Mouse (Mus musculus) MEL (cell line): Measurements from ENCODE around the gene 9130019O22Rik. TPM values are rescaled to one million over a fixed set of nuclear protein-coding genes. Genes with fewer than 3 reads are reported as not detected.

ENCODE experiments used
- DNase-seq: peaks from one replicate; pipeline ENCODE4 v3.0.0; 2011; ENCODE audit warnings: low read depth, low spot score
- H3K27ac ChIP-seq: 2 replicates; pipeline ENCODE4 v1.5.1; 2012; ENCODE audit warnings: low read depth, mild to moderate bottlenecking, control low read depth, low read length, moderate library complexity; ENCODE audit not compliant: control insufficient read depth
- H3K27me3 ChIP-seq, 2 experiments: fragments of 150-350 bp in 1 of 2; sonication (generic) in 1 of 2; 2 replicates each; pipeline ENCODE4 v1.6.1; 2012; ENCODE audit warnings: low read length in 2 of 2, mild to moderate bottlenecking in 2 of 2, improper control_type of control experiment in 1 of 2, moderate library complexity in 1 of 2; ENCODE audit not compliant: insufficient read depth in 2 of 2, control insufficient read depth in 1 of 2
- H3K36me3 ChIP-seq, 2 experiments: 2 replicates each; pipeline ENCODE4 v1.6.1; 2012 to 2014; ENCODE audit warnings: low read length in 2 of 2, improper control_type of control experiment in 1 of 2, inconsistent platforms in 1 of 2, mild to moderate bottlenecking in 1 of 2; ENCODE audit not compliant: insufficient read depth in 2 of 2, control insufficient read depth in 1 of 2
- H3K4me1 ChIP-seq, 2 experiments: fragments of 150-350 bp in 1 of 2; sonication (generic) in 1 of 2; 2 replicates each; pipeline ENCODE4 v1.6.1; 2012; ENCODE audit warnings: low read length in 2 of 2, improper control_type of control experiment in 1 of 2, mild to moderate bottlenecking in 1 of 2; ENCODE audit not compliant: insufficient read depth in 2 of 2, control insufficient read depth in 1 of 2
- H3K4me3 ChIP-seq, 2 experiments: fragments of 150-350 bp in 1 of 2; sonication (generic) in 1 of 2; 2 replicates each; pipeline ENCODE4 v1.5.1; 2012; ENCODE audit warnings: low read depth in 2 of 2, low read length in 2 of 2, mild to moderate bottlenecking in 2 of 2, moderate library complexity in 2 of 2, control low read depth in 1 of 2, improper control_type of control experiment in 1 of 2; ENCODE audit not compliant: control insufficient read depth in 1 of 2, insufficient read depth in 1 of 2
- H3K79me2 ChIP-seq: 2 replicates; pipeline ENCODE4 v1.6.1; 2012; ENCODE audit warnings: mild to moderate bottlenecking, low read length, moderate library complexity; ENCODE audit not compliant: control insufficient read depth, poor library complexity, insufficient read depth
- H3K9ac ChIP-seq: 2 replicates; pipeline ENCODE4 v1.6.1; 2012; ENCODE audit warnings: low read depth, mild to moderate bottlenecking, control low read depth, low read length, moderate library complexity; ENCODE audit not compliant: control insufficient read depth, poor library complexity, severe bottlenecking
- H3K9me3 ChIP-seq: fragments of 150-350 bp; sonication (generic); replicated peaks from 2 replicates; pipeline ENCODE4 v1.6.1; 2012; ENCODE audit warnings: mild to moderate bottlenecking, low read length, improper control_type of control experiment, moderate library complexity; ENCODE audit not compliant: insufficient read depth
- CHD1 ChIP-seq: IDR thresholded peaks from 2 replicates; pipeline ENCODE4 v1.6.1; 2012; ENCODE audit warnings: low read depth, mild to moderate bottlenecking, inconsistent platforms, low read length, improper control_type of control experiment
- CTCF ChIP-seq, 3 experiments: IDR thresholded peaks in 2 of 3; conservative IDR thresholded peaks in 1 of 3; 2 replicates each; pipeline ENCODE4 v1.5.1; 2011 to 2012; ENCODE audit warnings: low read length in 3 of 3, low read depth in 2 of 3, mild to moderate bottlenecking in 2 of 3, improper control_type of control experiment in 1 of 3, inconsistent platforms in 1 of 3, mixed read lengths in 1 of 3, moderate library complexity in 1 of 3; ENCODE audit not compliant: control insufficient read depth in 1 of 3, insufficient read depth in 1 of 3, poor library complexity in 1 of 3, severe bottlenecking in 1 of 3
- E2F4 ChIP-seq: IDR thresholded peaks from 2 replicates; pipeline ENCODE4 v1.6.1; 2011; ENCODE audit warnings: low read depth, low read length, improper control_type of control experiment, borderline replicate concordance
- GATA1 ChIP-seq: IDR thresholded peaks from 2 replicates; pipeline ENCODE4 v1.6.1; 2011; ENCODE audit warnings: low read depth, low read length, improper control_type of control experiment
- KAT2A ChIP-seq: conservative IDR thresholded peaks from 2 replicates; pipeline ENCODE4 v1.6.1; 2012; ENCODE audit warnings: low read depth, low read length, improper control_type of control experiment, inconsistent platforms
- MAFK ChIP-seq: IDR thresholded peaks from 2 replicates; pipeline ENCODE4 v1.6.1; 2011; ENCODE audit warnings: low read depth, mild to moderate bottlenecking, low read length, improper control_type of control experiment, borderline replicate concordance
- MAX ChIP-seq: IDR thresholded peaks from 2 replicates; pipeline ENCODE4 v1.6.1; 2011; ENCODE audit warnings: low read length, improper control_type of control experiment
- MAZ ChIP-seq: IDR thresholded peaks from 2 replicates; pipeline ENCODE4 v1.6.1; 2012; ENCODE audit warnings: low read depth, mild to moderate bottlenecking, inconsistent platforms, low read length, improper control_type of control experiment
- MYC ChIP-seq: IDR thresholded peaks from 2 replicates; pipeline ENCODE4 v1.6.1; 2011; ENCODE audit warnings: low read depth, mild to moderate bottlenecking, low read length, improper control_type of control experiment, moderate library complexity
- NELFE ChIP-seq: IDR thresholded peaks from 2 replicates; pipeline ENCODE4 v1.6.1; 2011; ENCODE audit warnings: low read depth, low read length, improper control_type of control experiment
- POLR2A ChIP-seq, 2 experiments: IDR thresholded peaks; 2 replicates each; pipeline ENCODE4 v1.6.1; 2011 to 2012; ENCODE audit warnings: low read length in 2 of 2, mild to moderate bottlenecking in 2 of 2, control low read depth in 1 of 2, improper control_type of control experiment in 1 of 2, low read depth in 1 of 2, moderate library complexity in 1 of 2; ENCODE audit not compliant: control insufficient read depth in 1 of 2, insufficient read depth in 1 of 2, poor library complexity in 1 of 2
- POLR2AphosphoS2 ChIP-seq: IDR thresholded peaks from 2 replicates; pipeline ENCODE4 v1.6.1; 2011; ENCODE audit warnings: low read length, improper control_type of control experiment
- RAD21 ChIP-seq: IDR thresholded peaks from 2 replicates; pipeline ENCODE4 v1.6.1; 2011; ENCODE audit warnings: mild to moderate bottlenecking, low read depth, low read length, improper control_type of control experiment
- RCOR1 ChIP-seq: IDR thresholded peaks from 2 replicates; pipeline ENCODE4 v1.6.1; 2012; ENCODE audit warnings: low read depth, mild to moderate bottlenecking, inconsistent platforms, low read length, improper control_type of control experiment
- SIN3A ChIP-seq: IDR thresholded peaks from 2 replicates; pipeline ENCODE4 v1.6.1; 2012; ENCODE audit warnings: low read length, improper control_type of control experiment, inconsistent platforms
- TCF12 ChIP-seq: IDR thresholded peaks from 2 replicates; pipeline ENCODE4 v1.6.1; 2014; ENCODE audit warnings: low read depth, mild to moderate bottlenecking, inconsistent platforms, low read length, improper control_type of control experiment, moderate library complexity
- UBTF ChIP-seq: IDR thresholded peaks from 2 replicates; pipeline ENCODE4 v1.6.1; 2012; ENCODE audit warnings: low read depth, mild to moderate bottlenecking, inconsistent platforms, low read length, improper control_type of control experiment, moderate library complexity, borderline replicate concordance; ENCODE audit not compliant: insufficient read depth
- USF2 ChIP-seq, 2 experiments: IDR thresholded peaks; 2 replicates each; pipeline ENCODE4 v1.6.1; 2011 to 2012; ENCODE audit warnings: improper control_type of control experiment in 2 of 2, low read length in 2 of 2, borderline replicate concordance in 1 of 2, inconsistent platforms in 1 of 2, low read depth in 1 of 2, mild to moderate bottlenecking in 1 of 2; ENCODE audit not compliant: insufficient read depth in 1 of 2
- ZMIZ1 ChIP-seq: IDR thresholded peaks from 2 replicates; pipeline ENCODE4 v1.6.1; 2012; ENCODE audit warnings: low read depth, mild to moderate bottlenecking, inconsistent platforms, low read length, improper control_type of control experiment, moderate library complexity
- polyA plus RNA-seq, 2 experiments: library from polyadenylated mRNA; stranded (reverse) in 1 of 2; unstranded in 1 of 2; fragments of >175 nt in 1 of 2; fragments of >200 nt in 1 of 2; gene quantifications; 2 replicates each; pipeline versions ENCODE4 v1.2.1 to v1.2.4; 2012; ENCODE audit warnings: low replicate concordance in 2 of 2, low read depth in 1 of 2; ENCODE audit not compliant: insufficient read length in 2 of 2, insufficient read depth in 1 of 2, missing spikeins in 1 of 2
- total RNA-seq: library from RNA; depleted of rRNA; stranded (reverse); fragments of 300-350 nt; gene quantifications from 2 replicates; pipeline ENCODE4 v1.2.3, GENCODE M21; 2012

The 9130019O22Rik gene
- total and polyA plus RNA-seq, 3 experiments = 1.5 to 2.1 TPM; not detected in 1

- TF ChIP-seq POLR2A (IDR thresholded peaks at IDR 0.05; ENCODE audit: control insufficient read depth in 1 of 2, insufficient read depth in 1 of 2, low read depth in 1 of 2, low read length in 2 of 2, poor library complexity in 1 of 2) = no peak
- TF ChIP-seq KAT2A = no peak
- TF ChIP-seq GATA1 = peak; percentile 86
- no peak for TF ChIP-seq MAX
Measured at GRCm38 (mm10) chr7:127400355-127400754, 13.4 kb upstream of the 9130019O22Rik start (continued).

- DNase-seq = no peak
- peaks cover 0 to 8% of the 10 kb centered on the region in 2 experiments; a peak in 2 of 4 replicates for H3K36me3 ChIP-seq
- H3K9ac ChIP-seq = peak overlapping the region; percentile 65
- no peaks in the 10 kb centered on the region for H3K9me3 ChIP-seq
- H3K27me3 ChIP-seq = no peaks in the 10 kb centered on the region
- TF ChIP-seq CTCF (IDR thresholded peaks at IDR 0.05 in 2 of 3, conservative IDR thresholded peaks at IDR 0.05 in 1 of 3; ENCODE audit: control insufficient read depth in 1 of 3, insufficient read depth in 1 of 3, low read depth in 2 of 3, low read length in 3 of 3, poor library complexity in 1 of 3, severe bottlenecking in 1 of 3) (no peak), NELFE (no peak), SIN3A (no peak), POLR2AphosphoS2 (no peak), CHD1 (peak; percentile 94), E2F4 (0 out of 2 replicates have a peak, but pooled peaks have one; percentile 38), UBTF (no peak), RCOR1 (no peak), MYC (peak; percentile 36; the same call in 1 of the 2 replicates), TCF12 (no peak), ZMIZ1 (no peak), USF2 (IDR thresholded peaks at IDR 0.05; ENCODE audit: borderline replicate concordance in 1 of 2, insufficient read depth in 1 of 2, low read depth in 1 of 2, low read length in 2 of 2) (no peak), RAD21 (no peak), KAT2A (no peak), MAZ (no peak), MAX (peak; percentile 14; the same call in 1 of the 2 replicates), MAFK (no peak), GATA1 (no peak)
- peak overlapping the region; percentile 48 for H3K27ac ChIP-seq
- peaks cover 5 to 18% of the 10 kb centered on the region in 2 experiments; a peak in 3 of 4 replicates for H3K4me1 ChIP-seq
- peaks cover 3% of the 10 kb centered on the region; the same call in 1 of the 2 replicates for H3K79me2 ChIP-seq
- H3K4me3 ChIP-seq = peak overlapping the region; percentile 75 to 99
Measured at GRCm38 (mm10) chr7:127393944-127394333, 7.0 kb upstream of the 9130019O22Rik start.
